Mouse (Mus musculus) CH12F3 (cell line): ENCODE measurements around the gene 5730480H06Rik.

Source experiments
- in situ Hi-C: fragments of 300-500 bp; cut with MboI; formaldehyde crosslinking; loops from 2 replicates; pipeline ENCODE4 v1.14.3; 2020; ENCODE audit warnings: low sequenced_read_pairs

Gene 5730480H06Rik

GRCm38 (mm10) chr5:48327652-48328051 is at the start of gene 5730480H06Rik:
5730480H06Rik (plus strand) TSS chr5:48327952.
- in situ Hi-C loops, result no loop called here

GRCm38 (mm10) chr5:48301186-48301585 is 26.6 kb upstream of the 5730480H06Rik start:
- in situ Hi-C loops, result no loop called here

- in situ Hi-C loops, result no loop called here
These were observed 12.6 kb upstream of the 5730480H06Rik start for GRCm38 (mm10) chr5:48315057-48315602.

- in situ Hi-C loops, result no loop called here
These were observed 7.2 kb upstream of the 5730480H06Rik start for GRCm38 (mm10) chr5:48320597-48320996.

- in situ Hi-C loops, result no loop called here
These were observed 1.5 kb upstream of the 5730480H06Rik start for GRCm38 (mm10) chr5:48326221-48326620.

GRCm38 (mm10) chr5:48329751-48330150 is 2.0 kb downstream of the 5730480H06Rik start:
- in situ Hi-C loops, result no loop called here

- in situ Hi-C loops, result no loop called here
These were observed 3.1 kb downstream of the 5730480H06Rik start for GRCm38 (mm10) chr5:48330817-48331216.

GRCm38 (mm10) chr5:48331441-48331840 is 3.7 kb downstream of the 5730480H06Rik start:
- in situ Hi-C loops, result no loop called here

- in situ Hi-C loops, result no loop called here
These were observed 5.7 kb downstream of the 5730480H06Rik start for GRCm38 (mm10) chr5:48333407-48333806.

GRCm38 (mm10) chr5:48333884-48334513 is 6.2 kb downstream of the 5730480H06Rik start:
- in situ Hi-C loops, result no loop called here

GRCm38 (mm10) chr5:48340808-48341433 is 13.2 kb downstream of the 5730480H06Rik start:
- in situ Hi-C loops, result no loop called here

- in situ Hi-C loops, result no loop called here
These were observed 17.6 kb downstream of the 5730480H06Rik start for GRCm38 (mm10) chr5:48345095-48345982.

GRCm38 (mm10) chr5:48345983-48346648 is 18.4 kb downstream of the 5730480H06Rik start:
- in situ Hi-C loops, result no loop called here

- in situ Hi-C loops, result no loop called here
These were observed 21.6 kb downstream of the 5730480H06Rik start for GRCm38 (mm10) chr5:48349309-48349708.

- in situ Hi-C loops, result no loop called here
These were observed 44.4 kb downstream of the 5730480H06Rik start for GRCm38 (mm10) chr5:48371890-48372766.

- in situ Hi-C loops, result no loop called here
These were observed 74.7 kb downstream of the 5730480H06Rik start for GRCm38 (mm10) chr5:48402497-48402896.

- in situ Hi-C loops, result no loop called here
These were observed 80.5 kb downstream of the 5730480H06Rik start for GRCm38 (mm10) chr5:48408276-48408675.

GRCm38 (mm10) chr5:48410348-48410747 is 82.6 kb downstream of the 5730480H06Rik start:
- in situ Hi-C loops, result no loop called here

- in situ Hi-C loops, result no loop called here
These were observed 83.7 kb downstream of the 5730480H06Rik start for GRCm38 (mm10) chr5:48411462-48411861.

- in situ Hi-C loops, result no loop called here
These were observed 84.5 kb downstream of the 5730480H06Rik start for GRCm38 (mm10) chr5:48412261-48412660.
